Mouse (Mus musculus): ENCODE data around the gene Agpat1. TPM values are rescaled to one million over a fixed set of nuclear protein-coding genes. Genes with fewer than 3 reads are reported as not detected.
A peak's percentile ranks its signal among the peaks of the same experiment; 100 is the strongest.

Gene Agpat1
- total RNA-seq, 2 experiments from 2014 or later = 159 to 169 TPM

- peak; percentile 80 to 84 for DNase-seq
These were observed 17.2 kb upstream of the Agpat1 start for GRCm38 (mm10) chr17:34586796-34587422.

DNA sequence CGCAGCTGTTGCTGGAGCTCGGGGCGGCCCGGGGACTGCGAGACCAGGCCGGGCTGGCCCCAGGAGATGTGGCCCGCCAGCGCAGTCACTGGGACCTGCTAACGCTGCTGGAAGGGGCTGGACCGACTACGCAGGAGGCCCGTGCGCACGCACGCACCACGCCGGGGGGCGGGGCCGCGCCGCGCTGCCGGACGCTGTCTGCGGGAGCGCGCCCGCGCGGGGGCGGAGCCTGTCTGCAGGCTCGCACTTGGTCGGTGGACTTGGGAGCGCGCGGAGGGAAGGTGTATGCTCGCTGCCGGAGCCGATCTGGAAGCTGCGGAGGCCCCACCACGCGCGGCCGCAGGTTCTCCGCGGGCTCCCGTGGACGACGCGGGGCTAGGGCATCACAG lies 16.6 kb upstream of the Agpat1 start:
- DNase-seq = peak; percentile 98

DNA sequence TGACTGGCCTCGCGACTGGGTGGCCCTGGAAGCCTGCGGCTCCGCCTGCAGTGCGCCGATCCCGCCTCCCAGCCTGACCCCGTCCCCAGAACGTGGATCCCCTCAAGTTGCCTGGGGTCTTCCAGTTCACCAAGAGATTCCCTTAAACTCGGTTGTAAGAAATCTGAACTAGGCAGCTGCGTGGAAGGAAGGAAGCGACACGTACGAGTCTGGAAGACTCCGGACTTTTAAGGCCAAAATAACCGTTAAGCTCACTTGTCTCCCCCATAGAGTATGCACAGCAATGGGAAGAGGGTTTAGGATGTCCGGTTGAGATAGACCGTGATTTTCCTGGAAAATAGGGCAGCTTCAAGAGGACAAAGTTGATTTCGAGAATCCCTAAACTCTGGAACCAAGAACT lies 16.2 kb upstream of the Agpat1 start:
- no peak for DNase-seq

DNA sequence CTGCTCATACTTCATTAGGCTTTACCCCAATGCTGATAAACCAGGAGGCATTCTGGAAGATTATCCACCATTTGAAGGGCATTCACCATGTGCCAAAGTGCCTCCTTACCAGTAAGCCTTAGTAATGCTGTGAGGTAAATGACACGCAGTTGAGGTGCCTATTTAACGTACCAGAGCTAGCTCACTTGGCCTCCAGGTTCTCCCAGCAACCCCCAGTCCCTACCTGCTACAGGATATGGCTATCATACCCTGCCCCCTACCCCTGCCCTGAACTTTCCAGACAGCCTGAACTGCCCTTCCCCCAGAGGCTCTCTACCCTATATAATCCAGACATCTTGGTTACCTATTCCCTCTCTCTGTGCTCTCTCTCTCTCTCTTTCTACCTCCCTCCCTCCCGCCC lies 15.3 kb upstream of the Agpat1 start:
- DNase-seq = no peak

- no peak for DNase-seq
These were observed 14.9 kb upstream of the Agpat1 start for GRCm38 (mm10) chr17:34589206-34589605.

- DNase-seq = no peak
These were observed 14.4 kb upstream of the Agpat1 start, which contains the start of gene Gpsm3 for GRCm38 (mm10) chr17:34589681-34590101. Gene Gpsm3, plus strand, starts transcription at chr17:34589806.

- DNase-seq = no peak
These were observed 13.7 kb upstream of the Agpat1 start for GRCm38 (mm10) chr17:34590154-34590987.

GRCm38 (mm10) chr17:34591029-34591993 lies 12.8 kb upstream of the Agpat1 start, which contains the start of gene Pbx2:
Gene Pbx2, plus strand, starts transcription at chr17:34591266.
- no peak for DNase-seq

GRCm38 (mm10) chr17:34591994-34592375 lies 12.1 kb upstream of the Agpat1 start:
- DNase-seq = peak; percentile 79 to 81

DNA sequence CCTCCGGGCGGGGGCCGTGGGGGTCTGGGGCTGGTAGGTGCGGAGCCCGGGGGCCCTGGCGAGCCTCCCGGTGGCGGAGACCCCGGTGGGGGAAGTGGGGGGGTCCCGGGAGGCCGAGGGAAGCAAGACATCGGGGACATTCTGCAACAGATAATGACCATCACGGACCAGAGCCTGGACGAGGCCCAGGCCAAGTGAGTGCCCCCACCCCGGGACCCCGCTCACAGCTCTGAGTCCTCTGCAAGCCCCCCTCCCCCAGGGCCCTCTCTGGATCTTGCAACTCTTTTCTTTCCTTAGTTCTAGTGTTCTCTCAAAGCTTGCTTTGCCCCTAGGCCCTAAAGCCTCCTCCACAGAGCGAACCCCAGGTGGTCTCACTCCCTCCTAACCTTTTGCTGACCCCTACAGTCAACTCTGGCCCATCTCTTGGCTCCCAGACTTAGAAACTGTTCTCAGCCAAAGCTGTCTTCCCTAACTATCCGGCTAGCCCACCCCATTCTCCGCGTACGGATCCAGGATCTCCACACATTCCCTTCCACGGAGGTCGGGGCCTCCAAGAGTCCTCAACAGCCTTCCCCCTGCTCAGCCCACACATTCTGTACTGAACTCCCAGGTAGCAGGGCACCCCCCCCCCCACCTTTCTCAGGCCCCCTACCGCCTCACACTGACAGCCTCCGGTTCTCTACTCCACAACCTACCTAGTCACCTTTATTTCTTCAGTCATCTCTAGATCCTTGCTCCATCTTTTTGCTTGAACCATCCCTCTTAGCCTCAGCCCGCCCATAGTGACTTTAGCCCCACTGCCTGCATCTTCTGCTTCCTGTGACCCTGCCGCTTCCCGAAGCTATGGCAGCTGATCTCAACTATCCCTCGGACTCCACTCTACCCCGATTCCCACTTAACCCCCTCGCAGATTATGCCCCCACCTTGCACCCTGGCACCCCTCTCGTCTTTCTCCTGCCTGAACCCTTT lies 11.2 kb upstream of the Agpat1 start:
- no peak for DNase-seq

DNA sequence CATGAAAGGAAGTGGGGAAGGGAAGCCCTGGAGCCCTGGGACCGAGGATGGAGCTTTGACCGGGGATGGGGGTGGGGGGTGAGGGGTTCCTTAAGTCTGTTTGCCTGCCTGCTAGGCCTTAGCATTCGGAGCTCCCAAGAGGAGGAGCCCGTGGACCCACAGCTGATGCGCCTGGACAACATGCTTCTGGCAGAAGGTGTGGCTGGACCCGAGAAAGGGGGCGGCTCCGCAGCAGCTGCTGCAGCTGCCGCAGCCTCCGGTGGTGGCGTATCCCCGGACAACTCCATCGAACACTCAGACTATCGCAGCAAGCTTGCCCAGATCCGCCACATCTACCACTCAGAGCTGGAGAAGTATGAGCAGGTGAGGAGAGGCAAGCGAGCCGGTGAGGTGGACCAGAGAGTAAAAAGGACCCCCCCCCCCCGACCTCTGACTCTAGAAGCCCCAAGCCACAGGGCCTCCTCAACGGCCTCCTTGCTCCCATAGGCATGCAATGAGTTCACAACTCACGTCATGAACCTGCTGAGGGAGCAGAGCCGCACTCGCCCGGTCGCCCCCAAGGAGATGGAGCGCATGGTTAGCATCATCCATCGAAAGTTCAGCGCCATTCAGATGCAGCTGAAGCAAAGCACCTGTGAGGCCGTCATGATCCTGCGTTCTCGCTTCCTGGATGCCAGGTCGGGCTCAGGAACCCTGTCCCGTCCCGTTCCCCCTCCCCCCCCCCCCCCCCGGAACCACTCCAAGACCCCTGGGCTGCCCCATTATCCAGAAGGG lies 10.1 kb upstream of the Agpat1 start:
- no peak for DNase-seq

DNA sequence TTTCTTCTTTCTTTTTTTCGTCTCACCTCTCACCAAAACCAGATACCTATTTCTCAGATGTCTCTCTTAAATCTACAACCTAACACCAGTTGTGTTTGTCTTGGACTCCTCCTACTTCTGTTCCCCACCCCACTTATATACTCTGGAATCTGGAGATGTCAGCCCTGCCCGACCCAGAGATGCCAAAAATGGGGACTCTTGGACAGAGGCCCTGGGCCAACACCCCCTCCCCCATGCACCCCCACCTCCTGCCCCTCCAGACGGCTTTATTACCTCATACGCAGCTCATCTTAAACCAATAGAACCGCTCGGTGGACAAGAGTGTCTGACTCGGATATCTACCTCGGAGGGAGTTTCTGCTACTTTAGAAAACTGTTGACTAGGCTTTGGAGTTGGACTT lies 8.0 kb upstream of the Agpat1 start:
- DNase-seq = no peak

DNA sequence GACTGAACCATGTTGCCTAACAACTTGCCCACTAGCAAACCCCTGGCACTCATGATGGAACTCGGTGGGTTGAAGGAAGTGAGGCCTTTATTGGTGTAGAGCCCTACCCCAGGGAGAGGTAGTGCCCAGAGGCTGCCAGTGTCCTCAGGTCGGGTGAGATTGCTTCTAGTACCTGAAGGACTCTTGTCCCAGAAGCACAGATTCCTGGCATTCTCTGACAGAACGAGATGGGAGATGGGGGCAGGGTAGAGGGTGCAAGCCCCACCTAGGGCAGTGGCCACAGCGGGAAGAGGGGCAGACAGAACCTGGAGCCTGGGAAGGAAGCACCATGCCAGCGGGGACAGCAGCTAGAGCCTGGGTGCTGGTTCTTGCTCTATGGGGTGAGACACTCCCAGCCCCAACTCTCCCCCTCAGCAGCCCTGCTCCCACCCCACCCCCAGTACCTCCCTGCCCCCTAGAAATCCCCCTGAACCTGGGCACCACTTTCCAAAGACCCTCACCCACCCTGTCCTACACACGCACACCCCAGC lies 6.4 kb upstream of the Agpat1 start, which contains the start of gene Ager:
Gene Ager (plus strand): TSS at position 297 of the 530 bp plus-strand sequence.
- DNase-seq = peak in 1 of 2 experiments; percentile 5

DNA sequence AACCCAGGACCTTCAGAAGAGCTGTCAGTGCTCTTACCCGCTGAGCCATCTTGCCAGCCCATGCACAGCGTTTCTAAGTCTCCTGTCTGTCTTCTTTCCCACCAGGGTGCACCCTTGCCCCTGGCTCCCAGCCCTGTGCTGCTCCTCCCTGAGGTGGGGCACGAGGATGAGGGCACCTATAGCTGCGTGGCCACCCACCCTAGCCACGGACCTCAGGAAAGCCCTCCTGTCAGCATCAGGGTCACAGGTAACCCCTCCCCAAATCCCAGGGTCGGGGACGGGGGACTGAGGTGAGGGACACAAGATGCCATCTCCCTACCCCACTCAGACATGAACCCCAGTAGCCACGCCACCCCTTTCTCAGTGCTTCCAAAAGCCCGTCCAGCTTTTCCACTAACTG lies 4.2 kb upstream of the Agpat1 start:
- DNase-seq = no peak

- DNase-seq = no peak
These were observed 2.3 kb upstream of the Agpat1 start for GRCm38 (mm10) chr17:34601796-34602195.

DNA sequence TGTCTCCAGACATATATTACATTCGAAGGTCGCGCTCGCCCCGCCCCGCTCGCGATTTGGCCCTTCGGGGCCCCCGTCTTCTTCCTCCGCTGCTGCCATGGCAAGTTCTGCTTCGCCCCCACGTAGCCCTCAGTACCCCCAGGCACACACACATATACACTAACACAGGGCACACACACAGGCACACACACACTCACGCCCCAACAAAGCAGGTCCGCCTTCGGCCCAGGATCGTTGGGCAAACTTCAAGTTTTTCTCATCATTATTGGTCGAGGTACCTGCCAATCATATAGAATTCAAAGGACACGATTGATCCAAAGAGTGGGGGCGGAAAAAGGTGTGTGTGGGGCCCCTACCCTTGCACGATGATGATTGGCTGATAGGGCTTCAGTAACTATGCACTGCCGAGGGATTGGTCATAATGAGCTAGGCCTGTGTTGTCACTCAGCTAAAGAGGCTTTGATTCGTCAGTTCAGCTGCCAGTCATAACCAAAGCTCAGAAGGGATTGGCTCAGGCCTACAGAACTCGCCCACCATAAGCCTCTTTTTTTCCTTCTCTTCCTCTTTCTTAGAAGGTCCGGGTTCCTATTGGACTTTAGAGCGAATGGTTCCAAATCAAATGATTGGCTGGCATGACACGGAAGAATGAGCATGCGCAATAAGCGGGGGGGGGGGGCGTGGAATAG lies 544 bp upstream of the Agpat1 start, which contains the start of gene Rnf5:
Gene Rnf5 (minus strand): TSS at position 316 of the 686 bp plus-strand sequence.
- DNase-seq = peak; percentile 96 to 97

GRCm38 (mm10) chr17:34604511-34605237 lies 612 bp downstream of the Agpat1 start:
- peak in 1 of 2 experiments; percentile 20 for DNase-seq

- DNase-seq = peak; percentile 98
These were observed 1.5 kb downstream of the Agpat1 start for GRCm38 (mm10) chr17:34605609-34606008.
